Comparison of ENCODE assay signal across 9 mouse cellular contexts in the genomic region with DNA sequence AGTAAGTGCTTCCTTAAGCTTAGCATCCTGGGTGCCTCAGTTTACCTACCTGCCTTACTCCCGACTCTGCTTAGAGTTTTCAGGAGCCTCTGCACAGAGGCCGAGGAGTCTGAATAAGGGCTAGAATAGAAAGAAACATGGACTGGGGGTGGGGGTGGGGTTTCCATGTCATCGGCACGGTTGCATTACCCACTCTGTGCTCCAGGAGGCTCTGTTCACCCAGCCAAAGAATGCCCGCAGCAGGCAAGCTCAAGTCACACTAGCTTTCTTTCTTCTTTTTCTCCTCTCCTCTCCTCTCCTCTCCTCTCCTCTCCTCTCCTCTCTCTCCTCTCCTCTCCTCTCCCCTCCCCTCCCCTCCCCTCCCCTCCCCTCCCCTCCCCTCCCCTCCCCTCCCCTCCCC. TPM values are rescaled to one million over a fixed set of nuclear protein-coding genes. Genes with fewer than 3 reads are reported as not detected.
DNase-seq lines count a peak whose midpoint lies in the region; ATAC-seq and TF ChIP-seq lines count a peak whose summit lies in the region.
"Had no signal": no experiment of that assay in that cellular context is flagged by ENCODE, and none has a peak within 500 bp of the region (broad histone marks: within the 10 kb centered on the region; RNA-seq: fewer than 3 reads in every experiment).

No protein-coding gene starts in this region.

- H3K4me2 ChIP-seq in lung, embryonic 14.5 days = no peak overlapping the region
- H3K4me2 ChIP-seq in embryonic facial prominence, embryonic 11.5 days (ENCODE audit: low read depth, low read length) = no peak overlapping the region
- no peak overlapping the region for H3K4me2 ChIP-seq in liver, embryonic 14.5 days (ENCODE audit: low read depth)

- peak; percentile 72 for TF ChIP-seq CTCF in lung, embryonic 14.5 days (IDR thresholded peaks at IDR 0.05; ENCODE audit: low read depth)
- peak; percentile 84 for TF ChIP-seq CTCF in liver, embryonic 14.5 days (IDR thresholded peaks at IDR 0.05; ENCODE audit: low read depth)

- no peaks in the 10 kb centered on the region for H3K27me3 ChIP-seq in lung, embryonic 14.5 days (ENCODE audit: insufficient read depth, low read length)
- no peaks in the 10 kb centered on the region for H3K27me3 ChIP-seq in embryonic facial prominence, embryonic 11.5 days (ENCODE audit: control insufficient read depth, insufficient read depth, low read length)
- no peaks in the 10 kb centered on the region for H3K27me3 ChIP-seq in liver, embryonic 14.5 days (ENCODE audit: control insufficient read depth, insufficient read depth, low read length)

- H3K27ac ChIP-seq in lung, embryonic 14.5 days (ENCODE audit: low read depth) = no peak overlapping the region
- H3K27ac ChIP-seq in embryonic facial prominence, embryonic 11.5 days (replicated peaks; ENCODE audit: low read depth, low read length) = no peak overlapping the region
- H3K27ac ChIP-seq in liver, embryonic 14.5 days = no peak overlapping the region

- WGBS in lung, embryonic 14.5 days = 40% methylated on average over 5 of the region's 5 CpGs
- WGBS in embryonic facial prominence, embryonic 11.5 days = 35% methylated on average over 5 of the region's 5 CpGs
- WGBS in liver, embryonic 14.5 days (ENCODE audit: insufficient replicate concordance) = 26% methylated on average over 5 of the region's 5 CpGs

- no peaks in the 10 kb centered on the region for H3K36me3 ChIP-seq in lung, embryonic 14.5 days (ENCODE audit: insufficient read depth)
- H3K36me3 ChIP-seq in embryonic facial prominence, embryonic 11.5 days (replicated peaks; ENCODE audit: control insufficient read depth, insufficient read depth, low read depth, low read length) = no peaks in the 10 kb centered on the region
- H3K36me3 ChIP-seq in liver, embryonic 14.5 days (replicated peaks; ENCODE audit: control insufficient read depth, insufficient read depth, low read depth) = peaks cover 92% of the 10 kb centered on the region

- H3K4me3 ChIP-seq in lung, embryonic 14.5 days (ENCODE audit: low read depth, low read length) = no peak overlapping the region
- no peak overlapping the region for H3K4me3 ChIP-seq in embryonic facial prominence, embryonic 11.5 days (ENCODE audit: low read depth, low read length)
- no peak overlapping the region for H3K4me3 ChIP-seq in liver, embryonic 14.5 days (ENCODE audit: insufficient read depth in 1 of 2, low read depth in 2 of 2, low read length in 2 of 2)

- no peak for ATAC-seq in lung, embryonic 14.5 days (ENCODE audit: insufficient read depth)
- ATAC-seq in embryonic facial prominence, embryonic 11.5 days (replicated peaks; ENCODE audit: insufficient number of reproducible peaks, low FRiP score, low TSS enrichment, low read depth) = no peak
- ATAC-seq in liver, embryonic 14.5 days (ENCODE audit: insufficient read depth) = peak; percentile 42; the same call in 1 of the 2 replicates

- no peaks in the 10 kb centered on the region for H3K9me3 ChIP-seq in lung, embryonic 14.5 days (ENCODE audit: low read depth, low read length)
- H3K9me3 ChIP-seq in embryonic facial prominence, embryonic 11.5 days (replicated peaks; ENCODE audit: control insufficient read depth, low read length) = no peaks in the 10 kb centered on the region
- H3K9me3 ChIP-seq in liver, embryonic 14.5 days (ENCODE audit: control insufficient read depth, low read length) = no peaks in the 10 kb centered on the region

- no peak overlapping the region for H3K9ac ChIP-seq in lung, embryonic 14.5 days
- H3K9ac ChIP-seq in embryonic facial prominence, embryonic 11.5 days (replicated peaks; ENCODE audit: low read length) = no peak overlapping the region
- no peak overlapping the region for H3K9ac ChIP-seq in liver, embryonic 14.5 days (replicated peaks)

- H3K4me1 ChIP-seq in lung, embryonic 14.5 days (ENCODE audit: insufficient read depth) = no peaks in the 10 kb centered on the region
- H3K4me1 ChIP-seq in embryonic facial prominence, embryonic 11.5 days (ENCODE audit: control insufficient read depth, insufficient read depth, low read length) = no peaks in the 10 kb centered on the region
- no peaks in the 10 kb centered on the region for H3K4me1 ChIP-seq in liver, embryonic 14.5 days (replicated peaks; ENCODE audit: control insufficient read depth in 2 of 2, insufficient read depth in 2 of 2, low read length in 1 of 2)

- peak; percentile 60 for DNase-seq in adrenal gland, postnatal 14 days
- DNase-seq in adrenal gland, postnatal 4 days (ENCODE audit: low spot score in 2 of 2) = no peak
- DNase-seq in lung, embryonic 14.5 days = peak; percentile 72
- no peak for DNase-seq in lung, adult 18-20 months
- DNase-seq in embryonic facial prominence, embryonic 11.5 days (ENCODE audit: low spot score) = peak; percentile 63
- peak in 1 of 3 experiments; percentile 50 for DNase-seq in liver, embryonic 14.5 days (ENCODE audit: low read depth in 3 of 3, low spot score in 3 of 3)
- DNase-seq in urinary bladder, postnatal 25 days (ENCODE audit: low spot score) = no peak
- DNase-seq in urinary bladder, adult 2 months (ENCODE audit: low spot score) = no peak

- TF ChIP-seq EP300 in liver, embryonic 14.5 days (IDR thresholded peaks at IDR 0.05; ENCODE audit: low read depth) = no peak

RNA-seq across cellular contexts. Expression of a gene that starts 32.2 kb away (rescaled TPM):
- not detected in 2 replicates for total RNA-seq in adrenal gland, postnatal 14 days (2021)
- total RNA-seq in adrenal gland, postnatal 4 days (2021) = not detected
- not detected in 2 replicates for polyA plus RNA-seq in lung, embryonic 14.5 days (2014; fragmentation: Nextera tagmentation; extraction: Ambion mirVana)
- polyA plus RNA-seq in embryonic facial prominence, embryonic 11.5 days (2014; fragmentation: Nextera tagmentation; extraction: Ambion mirVana) = not detected in 2 replicates
- polyA plus RNA-seq in liver, embryonic 14.5 days (2012; rRNA removed) = 0.28 and 0.41 TPM in 2 replicates
- polyA plus RNA-seq in liver, embryonic 14.5 days (2014; fragmentation: Nextera tagmentation; extraction: Ambion mirVana) = not detected in 2 replicates
- polyA plus RNA-seq in urinary bladder, adult 2 months (2012; rRNA removed) = 0.07 TPM in 2 replicates
- polyA plus RNA-seq: C2C12 had no signal

RNA-seq across cellular contexts. Expression of a gene that starts 47.5 kb away (rescaled TPM):
- total RNA-seq in adrenal gland, postnatal 14 days (2021) = 28.7 and 29.4 TPM in 2 replicates
- total RNA-seq in adrenal gland, postnatal 4 days (2021) = 10 to 100 TPM; 40.8 to 44.7 TPM
- polyA plus RNA-seq in lung, embryonic 14.5 days (2014; fragmentation: Nextera tagmentation; extraction: Ambion mirVana) = 22.4 and 25.2 TPM in 2 replicates
- 25.0 and 25.2 TPM in 2 replicates for polyA plus RNA-seq in embryonic facial prominence, embryonic 11.5 days (2014; fragmentation: Nextera tagmentation; extraction: Ambion mirVana)
- 18.7 and 19.1 TPM in 2 replicates for polyA plus RNA-seq in liver, embryonic 14.5 days (2012; rRNA removed)
- 27.8 and 34.9 TPM in 2 replicates for polyA plus RNA-seq in liver, embryonic 14.5 days (2014; fragmentation: Nextera tagmentation; extraction: Ambion mirVana)
- polyA plus RNA-seq in urinary bladder, adult 2 months (2012; rRNA removed) = 5.6 and 5.9 TPM in 2 replicates

RNA-seq across cellular contexts. Expression of a gene that starts 47.5 kb away (rescaled TPM):
- 26.4 and 46.0 TPM in 2 replicates for total RNA-seq in adrenal gland, postnatal 14 days (2021)
- 10 to 100 TPM; 41.4 to 43.6 TPM for total RNA-seq in adrenal gland, postnatal 4 days (2021)
- 2.5 and 2.7 TPM in 2 replicates for polyA plus RNA-seq in lung, embryonic 14.5 days (2014; fragmentation: Nextera tagmentation; extraction: Ambion mirVana)
- polyA plus RNA-seq in embryonic facial prominence, embryonic 11.5 days (2014; fragmentation: Nextera tagmentation; extraction: Ambion mirVana) = 3.1 and 3.7 TPM in 2 replicates
- 127 and 198 TPM in 2 replicates for polyA plus RNA-seq in liver, embryonic 14.5 days (2012; rRNA removed)
- polyA plus RNA-seq in liver, embryonic 14.5 days (2014; fragmentation: Nextera tagmentation; extraction: Ambion mirVana) = 60.1 and 70.2 TPM in 2 replicates
- polyA plus RNA-seq in urinary bladder, adult 2 months (2012; rRNA removed) = 40.7 and 41.8 TPM in 2 replicates

Comparison
In these comparisons a context has a peak if more than half of its experiments do, and no peak if none do; other contexts are left out.
1. DNase-seq: peak in adrenal gland, postnatal 14 days (single experiment), lung, embryonic 14.5 days (single experiment) and embryonic facial prominence, embryonic 11.5 days (single experiment); none in adrenal gland, postnatal 4 days (0 of 2), lung, adult 18-20 months (0 of 2), urinary bladder, postnatal 25 days (single experiment) and urinary bladder, adult 2 months (single experiment).